Mouse (Mus musculus) lung, adult 2 months (tissue): Measurements from ENCODE around the gene Dcun1d3.

ENCODE experiments used
- CTCF ChIP-seq: fragments of 200-500 bp; IDR thresholded peaks from 2 replicates; pipeline ENCODE4 v1.5.1; 2011; ENCODE audit warnings: mild to moderate bottlenecking, low read length, control low read depth; ENCODE audit not compliant: insufficient read depth
- POLR2A ChIP-seq: fragments of 200-500 bp; IDR thresholded peaks from 2 replicates; pipeline ENCODE4 v1.6.1; 2011; ENCODE audit warnings: low read depth, mild to moderate bottlenecking, control low read depth, low read length, borderline replicate concordance; ENCODE audit errors: extremely low read depth

GRCm38 (mm10) chr7:119807396-119807795 is 88.7 kb downstream of the Dcun1d3 start:
- TF ChIP-seq POLR2A (no peak), CTCF (no peak)
